ENCODE assay signal across 10 mouse cellular contexts in the genomic region with DNA sequence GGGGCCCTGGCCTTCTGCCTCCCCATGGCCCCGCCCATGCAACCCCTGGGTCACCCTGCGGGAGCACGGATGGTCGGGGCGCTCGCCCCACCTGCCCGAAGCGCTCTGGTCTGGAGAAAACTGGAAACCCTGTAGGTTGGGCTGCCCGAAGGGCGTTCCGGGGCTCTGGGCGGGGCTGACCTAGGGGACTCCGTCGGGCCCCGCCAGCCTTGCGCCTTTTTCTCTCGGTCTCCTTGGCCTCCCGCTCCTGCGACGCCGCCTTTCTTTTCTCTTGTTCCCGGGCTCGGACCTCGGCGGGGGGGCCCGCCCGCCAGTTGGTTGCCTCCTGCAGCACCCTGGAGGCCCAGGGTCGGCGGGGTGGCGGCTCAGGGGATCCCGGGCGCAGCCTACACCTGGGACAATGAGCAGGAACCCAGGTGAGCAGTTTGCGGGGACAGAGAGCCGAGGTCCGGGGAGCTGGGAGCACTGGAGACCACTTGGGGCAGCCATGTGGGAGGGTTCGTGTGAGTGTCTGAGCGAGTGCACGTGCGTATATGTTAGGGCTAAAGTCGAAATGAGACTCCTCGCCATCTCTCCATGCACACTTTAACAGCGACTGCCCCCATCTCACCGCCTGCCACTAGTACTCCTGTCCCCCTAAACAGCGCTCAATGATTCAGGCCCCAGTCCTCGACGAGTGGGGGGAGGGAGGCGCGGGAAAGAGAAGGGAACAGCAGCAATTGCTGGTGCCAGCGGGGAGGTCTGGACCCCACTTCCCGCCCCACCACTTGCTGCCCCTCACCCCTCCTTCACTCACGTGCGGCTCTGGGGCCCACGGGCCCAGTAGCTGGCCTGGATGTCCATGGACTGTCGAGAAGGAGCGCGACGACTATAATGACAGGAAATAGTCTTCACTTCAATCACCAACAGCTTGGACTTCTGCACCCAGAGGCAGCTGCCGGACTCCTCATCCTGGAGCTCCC. TPM values are rescaled to one million over a fixed set of nuclear protein-coding genes. Genes with fewer than 3 reads are reported as not detected.
DNase-seq lines count a peak whose midpoint lies in the region; ATAC-seq lines count a peak whose summit lies in the region.
"Had no signal": no experiment of that assay in that cellular context is flagged by ENCODE, and none has a peak within 500 bp of the region (broad histone marks: within the 10 kb centered on the region; RNA-seq: fewer than 3 reads in every experiment).

No protein-coding gene starts in this region.

- peak overlapping the region; percentile 42 for H3K4me3 ChIP-seq in forebrain, embryonic 12.5 days (replicated peaks)
- peak overlapping the region; percentile 48 for H3K4me3 ChIP-seq in kidney, embryonic 16.5 days (ENCODE audit: low read length)
- H3K4me3 ChIP-seq in midbrain, embryonic 14.5 days (replicated peaks; ENCODE audit: low read depth, low read length) = peak overlapping the region; percentile 44

- no peak for ATAC-seq in forebrain, embryonic 12.5 days (ENCODE audit: low FRiP score)
- ATAC-seq in kidney, embryonic 16.5 days (ENCODE audit: low FRiP score, low TSS enrichment) = no peak
- no peak for ATAC-seq in midbrain, embryonic 14.5 days (ENCODE audit: low FRiP score, low TSS enrichment)
- ATAC-seq: Patski had no signal

- intact Hi-C loops in heart, postnatal 25 days (cut with DNase I) = no loop called here

- H3K27me3 ChIP-seq in forebrain, embryonic 12.5 days = peaks cover 89% of the 10 kb centered on the region
- H3K27me3 ChIP-seq in kidney, embryonic 16.5 days (ENCODE audit: insufficient read depth, low read length) = peaks cover 80% of the 10 kb centered on the region
- peaks cover 80% of the 10 kb centered on the region for H3K27me3 ChIP-seq in midbrain, embryonic 14.5 days (ENCODE audit: control insufficient read depth, insufficient read depth, low read length)

- no peak overlapping the region for H3K27ac ChIP-seq in forebrain, embryonic 12.5 days
- H3K27ac ChIP-seq in kidney, embryonic 16.5 days (ENCODE audit: low read length) = no peak overlapping the region
- no peak overlapping the region for H3K27ac ChIP-seq in midbrain, embryonic 14.5 days (replicated peaks; ENCODE audit: low read depth, low read length)

- no peaks in the 10 kb centered on the region for H3K36me3 ChIP-seq in forebrain, embryonic 12.5 days (replicated peaks)
- peaks cover 6% of the 10 kb centered on the region; the same call in 1 of the 2 replicates for H3K36me3 ChIP-seq in kidney, embryonic 16.5 days (ENCODE audit: insufficient read depth, low read length)
- no peaks in the 10 kb centered on the region for H3K36me3 ChIP-seq in midbrain, embryonic 14.5 days (ENCODE audit: control insufficient read depth, insufficient read depth, low read length)

- H3K4me1 ChIP-seq in forebrain, embryonic 12.5 days = peaks cover 51% of the 10 kb centered on the region
- H3K4me1 ChIP-seq in kidney, embryonic 16.5 days (ENCODE audit: insufficient read depth, low read length) = peaks cover 36% of the 10 kb centered on the region
- peaks cover 32% of the 10 kb centered on the region for H3K4me1 ChIP-seq in midbrain, embryonic 14.5 days (ENCODE audit: control insufficient read depth, insufficient read depth, low read length)

- WGBS in forebrain, embryonic 12.5 days = under 1% methylated on average over 53 of the region's 58 CpGs
- WGBS in kidney, embryonic 16.5 days = 1% methylated on average over 58 of the region's 58 CpGs
- WGBS in midbrain, embryonic 14.5 days = under 1% methylated on average over 58 of the region's 58 CpGs

- peak overlapping the region; percentile 63 for H3K4me2 ChIP-seq in forebrain, embryonic 12.5 days
- H3K4me2 ChIP-seq in kidney, embryonic 16.5 days (replicated peaks; ENCODE audit: low read depth, low read length) = peak overlapping the region; percentile 86
- H3K4me2 ChIP-seq in midbrain, embryonic 14.5 days (ENCODE audit: low read length) = peak overlapping the region; percentile 72

- peak; percentile 93 for DNase-seq in heart, adult 11 months
- DNase-seq in heart, postnatal 25 days (ENCODE audit: low spot score) = no peak
- DNase-seq in ES-CJ7 (ENCODE audit: low read depth, low spot score) = peak; percentile 78
- peak; percentile 35 for DNase-seq in midbrain, embryonic 14.5 days
- no peak for DNase-seq in spleen, adult 12 weeks (ENCODE audit: low spot score)
- DNase-seq in cerebellum, adult 9-10 months = no peak

- H3K9ac ChIP-seq in forebrain, embryonic 12.5 days = peak overlapping the region; percentile 27; the same call in 1 of the 2 replicates
- H3K9ac ChIP-seq in kidney, embryonic 16.5 days (replicated peaks; ENCODE audit: low read length) = peak overlapping the region; percentile 45; the same call in 1 of the 2 replicates
- no peak overlapping the region; the same call in 1 of the 2 replicates for H3K9ac ChIP-seq in midbrain, embryonic 14.5 days (replicated peaks; ENCODE audit: low read length)

- H3K9me3 ChIP-seq in forebrain, embryonic 12.5 days = no peaks in the 10 kb centered on the region
- no peaks in the 10 kb centered on the region for H3K9me3 ChIP-seq in kidney, embryonic 16.5 days (ENCODE audit: low read length)
- no peaks in the 10 kb centered on the region for H3K9me3 ChIP-seq in midbrain, embryonic 14.5 days (ENCODE audit: control insufficient read depth, low read length)

RNA-seq across cellular contexts. Expression of a gene that starts 2.2 kb away (rescaled TPM):
- under 1 TPM; 0.21 to 0.59 TPM for total RNA-seq in heart, postnatal 25 days (2021)
- polyA plus RNA-seq in forebrain, embryonic 12.5 days (2016; fragmentation: Nextera tagmentation; extraction: Ambion mirVana) = 0.22 TPM in 1 of 2 replicates, not detected in the other
- 2.6 and 3.3 TPM in 2 replicates for polyA plus RNA-seq in kidney, embryonic 16.5 days (2015; fragmentation: Nextera tagmentation; extraction: Ambion mirVana)
- polyA plus RNA-seq in midbrain, embryonic 14.5 days (2014; fragmentation: Nextera tagmentation; extraction: Ambion mirVana) = 0.57 and 0.66 TPM in 2 replicates
- polyA plus RNA-seq: Patski had no signal

RNA-seq across cellular contexts. Expression of a gene that starts 17.4 kb away (rescaled TPM):
- total RNA-seq in heart, postnatal 25 days (2021) = not detected
- 0.18 and 0.61 TPM in 2 replicates for polyA plus RNA-seq in forebrain, embryonic 12.5 days (2016; fragmentation: Nextera tagmentation; extraction: Ambion mirVana)
- polyA plus RNA-seq in kidney, embryonic 16.5 days (2015; fragmentation: Nextera tagmentation; extraction: Ambion mirVana) = not detected in 2 replicates
- 1.3 and 4.1 TPM in 2 replicates for polyA plus RNA-seq in midbrain, embryonic 14.5 days (2014; fragmentation: Nextera tagmentation; extraction: Ambion mirVana)
- total RNA-seq: layer of hippocampus, adult 18-20 months had no signal
- polyA plus RNA-seq: Patski had no signal

RNA-seq across cellular contexts. Expression of a gene that starts 24.2 kb away (rescaled TPM):
- total RNA-seq in heart, postnatal 25 days (2021) = 100 to 1,000 TPM in 1 of 2 experiments, 10 to 100 TPM in 1; 90.5 to 103 TPM
- 85.2 and 89.4 TPM in 2 replicates for polyA plus RNA-seq in forebrain, embryonic 12.5 days (2016; fragmentation: Nextera tagmentation; extraction: Ambion mirVana)
- polyA plus RNA-seq in kidney, embryonic 16.5 days (2015; fragmentation: Nextera tagmentation; extraction: Ambion mirVana) = 103 and 119 TPM in 2 replicates
- 56.5 and 72.8 TPM in 2 replicates for polyA plus RNA-seq in midbrain, embryonic 14.5 days (2014; fragmentation: Nextera tagmentation; extraction: Ambion mirVana)

RNA-seq across cellular contexts. Expression of a gene that starts 29.1 kb away (rescaled TPM):
- total RNA-seq in heart, postnatal 25 days (2021) = under 1 TPM; 0.34 to 0.57 TPM
- polyA plus RNA-seq in forebrain, embryonic 12.5 days (2016; fragmentation: Nextera tagmentation; extraction: Ambion mirVana) = 0.18 and 0.24 TPM in 2 replicates
- polyA plus RNA-seq in kidney, embryonic 16.5 days (2015; fragmentation: Nextera tagmentation; extraction: Ambion mirVana) = 0.17 TPM in 1 of 2 replicates, not detected in the other
- not detected in 2 replicates for polyA plus RNA-seq in midbrain, embryonic 14.5 days (2014; fragmentation: Nextera tagmentation; extraction: Ambion mirVana)
- polyA plus RNA-seq: Patski had no signal

RNA-seq across cellular contexts. Expression of a gene that starts 44.1 kb away (rescaled TPM):
- total RNA-seq in heart, postnatal 25 days (2021) = 10 to 100 TPM; 18.5 to 20.8 TPM
- 58.2 and 58.3 TPM in 2 replicates for polyA plus RNA-seq in forebrain, embryonic 12.5 days (2016; fragmentation: Nextera tagmentation; extraction: Ambion mirVana)
- 56.3 and 59.5 TPM in 2 replicates for polyA plus RNA-seq in kidney, embryonic 16.5 days (2015; fragmentation: Nextera tagmentation; extraction: Ambion mirVana)
- 57.5 and 63.3 TPM in 2 replicates for polyA plus RNA-seq in midbrain, embryonic 14.5 days (2014; fragmentation: Nextera tagmentation; extraction: Ambion mirVana)

Comparison
In these comparisons a context has a peak if more than half of its experiments do, and no peak if none do; other contexts are left out.
1. DNase-seq: peak in heart, adult 11 months (single experiment), ES-CJ7 (single experiment) and midbrain, embryonic 14.5 days (single experiment); none in heart, postnatal 25 days (single experiment), spleen, adult 12 weeks (single experiment) and cerebellum, adult 9-10 months (single experiment).
2. Peak in every context shown above with its lines, with median percentiles within 50 percentile points of each other: H3K4me2 ChIP-seq and H3K4me3 ChIP-seq.